Mouse (Mus musculus): ENCODE results near the gene Lyzl4.

GRCm38 (mm10) chr9:121592948-121593550, 48.8 kb downstream of the Lyzl4 start:
- no peak for TF ChIP-seq MAX (IDR thresholded peaks at IDR 0.05; ENCODE audit: low read length)
- no peak for TF ChIP-seq TCF12 (IDR thresholded peaks at IDR 0.05; ENCODE audit: low read depth, low read length)
- TF ChIP-seq MAFK (IDR thresholded peaks at IDR 0.05; ENCODE audit: insufficient replicate concordance, low read length), result no peak
- TF ChIP-seq POLR2AphosphoS2 (IDR thresholded peaks at IDR 0.05; ENCODE audit: low read depth, low read length), result no peak
- TF ChIP-seq SIN3A (IDR thresholded peaks at IDR 0.05; ENCODE audit: low read length), result no peak
- TF ChIP-seq CTCF (conservative IDR thresholded peaks at IDR 0.05 in 1 of 2, IDR thresholded peaks at IDR 0.05 in 1 of 2; ENCODE audit: low read depth in 2 of 2, low read length in 2 of 2), result no peak
- TF ChIP-seq CHD1 (IDR thresholded peaks at IDR 0.05; ENCODE audit: low read depth, low read length), result no peak
- no peak for TF ChIP-seq USF2 (conservative IDR thresholded peaks at IDR 0.05; ENCODE audit: low read depth, low read length)
- no peak for TF ChIP-seq IRF4 (IDR thresholded peaks at IDR 0.05; ENCODE audit: low read depth, low read length)
- no peak for TF ChIP-seq MEF2A (IDR thresholded peaks at IDR 0.05; ENCODE audit: borderline replicate concordance, low read depth, low read length)
- TF ChIP-seq ZC3H11A (IDR thresholded peaks at IDR 0.05; ENCODE audit: low read depth, low read length), result no peak
- no peak for TF ChIP-seq HCFC1 (IDR thresholded peaks at IDR 0.05; ENCODE audit: low read depth, low read length)
- TF ChIP-seq POLR2A (IDR thresholded peaks at IDR 0.05; ENCODE audit: low read depth, low read length), result no peak
- no peak for TF ChIP-seq USF1 (IDR thresholded peaks at IDR 0.05; ENCODE audit: low read depth, low read length)
